Mouse (Mus musculus) kidney, embryonic 15.5 days (tissue): Measurements from ENCODE around the gene Krt83. TPM values are rescaled to one million over a fixed set of nuclear protein-coding genes. Genes with fewer than 3 reads are reported as not detected.

ENCODE experiments used
- ATAC-seq: fragments of 200-750 bp; cut with Nextera tagmentation; replicated peaks from 2 replicates; pipeline ENCODE4 v1.8.0; 2017; ENCODE audit warnings: moderate TSS enrichment; ENCODE audit not compliant: low FRiP score
- H3K27ac ChIP-seq: fragments of 300-500 bp; sonication (generic); 2 replicates; pipeline ENCODE4 v1.5.1; 2015; ENCODE audit warnings: mild to moderate bottlenecking, inconsistent platforms
- H3K27me3 ChIP-seq: fragments of 300-500 bp; sonication (generic); 2 replicates; pipeline ENCODE4 v1.6.1; 2015; ENCODE audit warnings: inconsistent platforms
- H3K36me3 ChIP-seq: fragments of 300-500 bp; sonication (generic); 2 replicates; pipeline ENCODE4 v1.6.1; 2015; ENCODE audit warnings: inconsistent platforms
- H3K4me1 ChIP-seq: fragments of 300-500 bp; sonication (generic); 2 replicates; pipeline ENCODE4 v1.6.1; 2015; ENCODE audit warnings: inconsistent platforms
- H3K4me2 ChIP-seq: fragments of 300-500 bp; sonication (generic); 2 replicates; pipeline ENCODE4 v1.6.1; 2015; ENCODE audit warnings: moderate library complexity, mild to moderate bottlenecking, inconsistent platforms
- H3K4me3 ChIP-seq: fragments of 300-500 bp; sonication (generic); replicated peaks from 2 replicates; pipeline ENCODE4 v1.5.1; 2015; ENCODE audit warnings: mild to moderate bottlenecking, inconsistent platforms
- H3K9ac ChIP-seq: fragments of 300-500 bp; sonication (generic); 2 replicates; pipeline ENCODE4 v1.6.1; 2015; ENCODE audit warnings: mild to moderate bottlenecking, inconsistent platforms
- H3K9me3 ChIP-seq: fragments of 300-500 bp; sonication (generic); replicated peaks from 2 replicates; pipeline ENCODE4 v1.6.1; 2016; ENCODE audit warnings: inconsistent platforms
- WGBS: fragments of 180-500 bp; shearing (Covaris S2); methylation state at CpG from one replicate; pipeline ENCODE4 v1.1.7; 2015; ENCODE audit warnings: mixed read lengths; 5-methylcytosine and 5-hydroxymethylcytosine counted together
- polyA plus RNA-seq: library from polyadenylated mRNA; unstranded; fragments of >200 nt; fragmentation: Nextera tagmentation; extraction: Ambion mirVana; gene quantifications from 2 replicates; pipeline ENCODE4 v1.2.1, GENCODE M21; 2015

Krt83 gene
- polyA plus RNA-seq, 1 experiment from 2014 or later, result not detected

GRCm38 (mm10) chr15:101495266-101495665 lies 4.0 kb upstream of the Krt83 start:
- no peak overlapping the region for H3K4me3 ChIP-seq
- 67% methylated on average over 8 of the region's 8 CpGs for WGBS
- no peak for ATAC-seq

GRCm38 (mm10) chr15:101494203-101494602 lies 2.9 kb upstream of the Krt83 start:
- WGBS, result 58% methylated on average over 1 of the region's 1 CpGs
- Histone ChIP-seq H3K9me3 (no peaks in the 10 kb centered on the region), H3K27ac (no peak overlapping the region), H3K4me1 (peaks cover 9% of the 10 kb centered on the region; the same call in 1 of the 2 replicates), H3K4me2 (no peak overlapping the region), H3K27me3 (no peaks in the 10 kb centered on the region), H3K4me3 (no peak overlapping the region), H3K36me3 (no peaks in the 10 kb centered on the region), H3K9ac (no peak overlapping the region)
- no peak for ATAC-seq

More at GRCm38 (mm10) chr15:101495266-101495665, 4.0 kb upstream of the Krt83 start:
- Histone ChIP-seq H3K27me3 (no peaks in the 10 kb centered on the region), H3K27ac (no peak overlapping the region), H3K9ac (no peak overlapping the region), H3K9me3 (no peaks in the 10 kb centered on the region), H3K4me2 (no peak overlapping the region), H3K36me3 (no peaks in the 10 kb centered on the region), H3K4me1 (peaks cover 9% of the 10 kb centered on the region; the same call in 1 of the 2 replicates)

GRCm38 (mm10) chr15:101493713-101494112 lies 2.4 kb upstream of the Krt83 start:
- Histone ChIP-seq H3K4me3 (no peak overlapping the region), H3K4me1 (peaks cover 9% of the 10 kb centered on the region; the same call in 1 of the 2 replicates), H3K9ac (no peak overlapping the region), H3K4me2 (no peak overlapping the region), H3K27ac (no peak overlapping the region), H3K9me3 (no peaks in the 10 kb centered on the region), H3K36me3 (no peaks in the 10 kb centered on the region), H3K27me3 (no peaks in the 10 kb centered on the region)
- WGBS, result 91% methylated on average over 6 of the region's 6 CpGs
- ATAC-seq, result no peak

GRCm38 (mm10) chr15:101492718-101493117 lies 1.4 kb upstream of the Krt83 start:
- H3K9ac ChIP-seq, result no peak overlapping the region
- H3K27me3 ChIP-seq, result no peaks in the 10 kb centered on the region
- ATAC-seq, result no peak
- no peak overlapping the region for H3K27ac ChIP-seq
- H3K9me3 ChIP-seq, result no peaks in the 10 kb centered on the region
- H3K4me1 ChIP-seq, result peaks cover 9% of the 10 kb centered on the region; the same call in 1 of the 2 replicates
- H3K36me3 ChIP-seq, result no peaks in the 10 kb centered on the region
- H3K4me3 ChIP-seq, result no peak overlapping the region
- WGBS, result 18% methylated on average over 8 of the region's 8 CpGs
- no peak overlapping the region for H3K4me2 ChIP-seq

- H3K4me3 ChIP-seq, result no peak overlapping the region
- no peaks in the 10 kb centered on the region for H3K36me3 ChIP-seq
- 85% methylated on average over 11 of the region's 11 CpGs for WGBS
- H3K9me3 ChIP-seq, result no peaks in the 10 kb centered on the region
- H3K27me3 ChIP-seq, result no peaks in the 10 kb centered on the region
- no peak for ATAC-seq
- peaks cover 19% of the 10 kb centered on the region for H3K4me1 ChIP-seq
- H3K9ac ChIP-seq, result no peak overlapping the region
- H3K27ac ChIP-seq, result no peak overlapping the region
- H3K4me2 ChIP-seq, result no peak overlapping the region
Observed at GRCm38 (mm10) chr15:101485911-101486635, 5.2 kb downstream of the Krt83 start.

GRCm38 (mm10) chr15:101484939-101485338 lies 6.4 kb downstream of the Krt83 start:
- Histone ChIP-seq H3K9ac (no peak overlapping the region), H3K27me3 (no peaks in the 10 kb centered on the region), H3K36me3 (no peaks in the 10 kb centered on the region), H3K9me3 (no peaks in the 10 kb centered on the region), H3K27ac (no peak overlapping the region), H3K4me3 (no peak overlapping the region), H3K4me2 (no peak overlapping the region), H3K4me1 (peaks cover 19% of the 10 kb centered on the region)
- no peak for ATAC-seq
- WGBS, result 42% methylated on average over 1 of the region's 1 CpGs

- 36% methylated on average over 1 of the region's 1 CpGs for WGBS
- ATAC-seq, result no peak
- Histone ChIP-seq H3K27ac (no peak overlapping the region), H3K36me3 (no peaks in the 10 kb centered on the region), H3K4me2 (no peak overlapping the region), H3K9ac (no peak overlapping the region), H3K27me3 (peaks cover 9% of the 10 kb centered on the region), H3K4me3 (no peak overlapping the region), H3K4me1 (peaks cover 28% of the 10 kb centered on the region), H3K9me3 (no peaks in the 10 kb centered on the region)
Observed at GRCm38 (mm10) chr15:101483646-101484045, 7.7 kb downstream of the Krt83 start.

GRCm38 (mm10) chr15:101482056-101482455 lies 9.3 kb downstream of the Krt83 start:
- H3K4me3 ChIP-seq, result no peak overlapping the region
- H3K36me3 ChIP-seq, result no peaks in the 10 kb centered on the region
- no peak overlapping the region for H3K27ac ChIP-seq
- H3K9ac ChIP-seq, result no peak overlapping the region
- no peak overlapping the region for H3K4me2 ChIP-seq
- no peak for ATAC-seq
- WGBS, result 51% methylated on average over 4 of the region's 4 CpGs
- no peaks in the 10 kb centered on the region for H3K9me3 ChIP-seq
- peaks cover 28% of the 10 kb centered on the region for H3K4me1 ChIP-seq
- peaks cover 20% of the 10 kb centered on the region for H3K27me3 ChIP-seq

GRCm38 (mm10) chr15:101479666-101480060 lies 11.6 kb downstream of the Krt83 start:
- no peak overlapping the region for H3K27ac ChIP-seq
- H3K4me1 ChIP-seq, result peaks cover 22% of the 10 kb centered on the region
- H3K9me3 ChIP-seq, result no peaks in the 10 kb centered on the region
- WGBS, result 28% methylated on average over 11 of the region's 11 CpGs
- H3K27me3 ChIP-seq, result peaks cover 20% of the 10 kb centered on the region
- H3K9ac ChIP-seq, result no peak overlapping the region
- H3K4me3 ChIP-seq, result peak overlapping the region; percentile 25
- H3K36me3 ChIP-seq, result no peaks in the 10 kb centered on the region
- H3K4me2 ChIP-seq, result peak overlapping the region; percentile 68
- ATAC-seq, result no peak

GRCm38 (mm10) chr15:101479007-101479665 lies 12.2 kb downstream of the Krt83 start:
- Histone ChIP-seq H3K36me3 (no peaks in the 10 kb centered on the region), H3K9ac (no peak overlapping the region), H3K4me3 (peak overlapping the region; percentile 25), H3K9me3 (no peaks in the 10 kb centered on the region), H3K27ac (no peak overlapping the region), H3K27me3 (peaks cover 20% of the 10 kb centered on the region), H3K4me1 (peaks cover 18% of the 10 kb centered on the region), H3K4me2 (peak overlapping the region; percentile 68)
- 7% methylated on average over 31 of the region's 31 CpGs for WGBS
- ATAC-seq, result peak; percentile 50; the same call in 1 of the 2 replicates

GRCm38 (mm10) chr15:101472952-101473528 lies 18.3 kb downstream of the Krt83 start, which contains the start of gene Krt86:
Gene Krt86, plus strand, starts transcription at chr15:101473478.
- Histone ChIP-seq H3K4me1 (no peaks in the 10 kb centered on the region), H3K27ac (no peak within 1 kb of the TSS), H3K4me2 (no peak within 1 kb of the TSS), H3K27me3 (peaks cover 8% of the 10 kb centered on the region; the same call in 1 of the 2 replicates), H3K36me3 (no peaks in the 10 kb centered on the region), H3K4me3 (no peak within 1 kb of the TSS), H3K9ac (no peak within 1 kb of the TSS), H3K9me3 (no peaks in the 10 kb centered on the region)
- 0 out of 2 replicates have a peak, but pooled peaks have one; percentile 40 for ATAC-seq
- 17% methylated on average over 10 of the region's 10 CpGs for WGBS

- Histone ChIP-seq H3K9ac (no peak overlapping the region), H3K36me3 (no peaks in the 10 kb centered on the region), H3K9me3 (no peaks in the 10 kb centered on the region), H3K27ac (no peak overlapping the region), H3K4me2 (no peak overlapping the region), H3K27me3 (no peaks in the 10 kb centered on the region), H3K4me1 (no peaks in the 10 kb centered on the region), H3K4me3 (no peak overlapping the region)
- ATAC-seq, result no peak
- WGBS, result 87% methylated on average over 4 of the region's 4 CpGs
Observed at GRCm38 (mm10) chr15:101469093-101469492, 22.2 kb downstream of the Krt83 start.
